Mouse (Mus musculus): ENCODE results near the gene Calr3.

The Calr3 gene

DNA sequence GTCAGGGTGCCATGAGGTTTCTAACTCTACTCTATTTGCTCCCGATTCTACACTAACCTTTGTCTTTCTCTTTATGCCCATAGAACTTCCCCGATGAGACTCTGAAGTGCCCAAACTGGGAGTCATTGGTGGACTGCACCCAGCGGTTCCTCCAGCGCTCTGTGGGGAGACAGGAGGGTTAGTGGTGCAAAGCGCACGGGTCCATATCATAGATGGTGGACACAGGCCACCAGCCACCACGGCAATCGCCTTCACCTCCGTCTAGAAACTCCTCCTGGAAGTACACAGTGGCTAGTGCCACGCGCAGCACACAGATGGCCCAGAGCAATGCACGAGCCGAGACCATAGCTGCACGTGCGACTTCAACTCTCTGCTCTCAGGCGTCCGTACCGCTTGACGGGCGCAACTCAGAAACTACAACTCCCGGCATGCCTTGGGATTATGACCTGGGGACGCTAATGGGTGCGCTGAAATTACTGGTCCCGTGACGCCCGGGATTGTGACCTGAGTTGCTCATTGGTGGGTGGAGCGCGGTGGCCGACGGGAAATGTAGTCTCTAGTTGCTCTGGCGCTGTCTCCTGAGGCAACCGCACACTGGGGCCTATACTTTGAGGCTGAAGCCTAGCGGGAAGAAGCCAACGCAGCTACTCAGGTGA, at the start of gene Calr3, which contains the start of gene 1700030K09Rik:
Calr3 (minus strand) TSS at position 533 of the 656 bp plus-strand sequence.
1700030K09Rik (plus strand) TSS at position 543 of the 656 bp plus-strand sequence.
- DNase-seq, result peak; percentile 99

DNA sequence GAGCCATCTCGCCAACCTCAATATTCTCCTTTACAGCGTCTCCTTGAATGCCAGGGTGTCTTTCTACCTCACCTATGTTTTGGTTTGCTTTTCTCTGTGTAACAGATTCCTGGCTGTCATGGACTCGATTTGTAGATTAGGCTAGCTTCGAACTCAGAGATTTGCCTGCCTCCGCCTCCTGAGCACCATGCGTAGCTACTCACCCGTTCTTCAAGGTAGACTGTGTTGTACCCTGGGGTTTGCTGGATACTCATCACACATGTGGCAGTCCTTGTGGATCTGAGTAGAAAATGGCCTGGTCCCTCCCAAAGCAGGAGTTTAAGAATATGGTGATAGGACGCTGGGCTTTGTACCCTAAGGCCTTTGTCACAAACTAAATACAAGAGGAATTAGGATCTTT, 49.7 kb upstream of the Calr3 start:
- peak; percentile 8 for DNase-seq

DNA sequence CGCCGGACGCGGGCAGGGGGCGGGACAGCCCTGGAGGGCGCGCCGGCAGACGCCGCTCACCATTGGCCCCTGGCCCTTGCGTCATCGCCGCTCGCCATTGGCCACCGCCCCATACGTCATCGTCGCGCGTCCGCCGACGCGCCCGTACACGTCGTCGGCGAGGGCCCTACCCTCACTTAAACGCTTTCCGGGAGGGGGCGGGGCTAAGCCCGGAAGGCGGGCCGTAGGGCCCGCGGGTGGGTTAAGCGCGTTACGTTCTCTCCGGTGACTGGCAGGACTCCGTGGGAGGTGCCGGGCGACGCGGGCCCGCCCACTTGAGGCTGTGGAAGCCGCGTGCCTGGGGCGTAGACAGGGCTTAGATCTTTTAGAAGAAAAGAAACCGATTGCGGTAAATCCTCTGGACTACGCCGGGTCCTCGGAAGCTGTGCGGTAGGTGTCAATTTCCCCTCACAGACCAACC, 49.0 kb upstream of the Calr3 start:
- DNase-seq, result peak; percentile 100

DNA sequence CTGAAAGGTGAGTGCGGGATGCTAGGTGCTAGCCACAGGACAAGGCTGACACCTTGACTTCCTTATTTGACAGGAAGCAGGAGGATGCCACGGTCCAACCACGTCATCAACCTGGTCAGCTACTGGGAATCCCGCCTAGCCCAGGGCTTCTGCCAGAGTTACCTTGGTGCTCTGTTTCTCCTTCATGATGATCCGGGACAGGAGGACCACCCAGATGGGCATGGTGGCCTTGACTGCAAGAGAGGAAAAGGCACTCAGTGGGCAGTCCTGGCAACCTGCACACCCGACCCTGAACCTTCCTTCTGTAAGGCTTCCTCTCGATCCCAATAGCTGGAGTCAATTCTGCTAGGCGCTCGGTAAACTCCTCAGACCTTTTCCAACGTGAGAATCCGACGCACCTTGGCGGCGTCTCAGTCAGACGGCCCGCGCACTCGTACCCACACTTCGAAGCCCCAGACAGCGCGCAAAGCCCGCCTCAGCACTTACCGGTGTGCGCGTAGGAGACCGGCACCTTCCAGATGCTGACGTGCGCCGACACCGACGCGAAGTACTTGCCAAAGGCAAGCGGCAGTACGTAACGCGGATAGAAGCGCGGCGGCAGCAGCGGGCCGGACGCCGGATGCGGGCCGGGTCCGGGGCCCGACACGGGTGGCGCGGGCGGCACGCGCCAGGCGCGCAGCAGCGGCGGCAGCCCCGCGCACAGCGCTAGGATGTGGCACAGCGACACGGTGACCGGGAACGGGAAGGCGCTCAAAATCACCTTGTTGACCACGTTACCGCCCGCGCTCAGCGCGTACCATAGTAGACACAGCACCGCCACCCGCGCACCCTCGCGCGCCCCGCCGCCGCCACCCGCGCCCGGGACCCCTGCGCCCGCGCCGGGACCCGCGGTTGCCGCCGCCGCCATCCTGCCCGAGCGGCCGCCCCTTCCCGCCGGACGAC, 48.3 kb upstream of the Calr3 start, which contains the start of gene Slc35e1:
Slc35e1 (minus strand) TSS at position 935 of the 942 bp plus-strand sequence.
- peak; percentile 48 for DNase-seq

DNA sequence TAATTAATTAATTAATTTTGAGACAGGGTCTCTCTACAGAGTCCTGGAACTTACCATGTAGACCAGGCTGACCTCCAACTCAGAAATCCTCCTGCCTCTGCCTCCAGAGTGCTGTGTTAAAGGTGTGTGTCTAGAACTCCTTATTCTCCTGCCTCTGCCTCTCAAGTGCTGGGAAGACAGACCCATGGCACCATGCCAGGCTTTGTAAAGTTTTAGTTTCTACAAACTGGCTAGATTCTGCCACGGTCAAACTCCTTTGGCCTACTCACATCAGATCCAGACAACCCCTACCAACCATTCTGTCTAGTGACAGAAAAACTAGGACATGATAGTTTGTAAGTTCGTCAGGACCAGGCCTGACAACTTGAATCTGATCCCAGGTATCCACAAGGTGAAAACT, 47.3 kb upstream of the Calr3 start:
- DNase-seq, result no peak

DNA sequence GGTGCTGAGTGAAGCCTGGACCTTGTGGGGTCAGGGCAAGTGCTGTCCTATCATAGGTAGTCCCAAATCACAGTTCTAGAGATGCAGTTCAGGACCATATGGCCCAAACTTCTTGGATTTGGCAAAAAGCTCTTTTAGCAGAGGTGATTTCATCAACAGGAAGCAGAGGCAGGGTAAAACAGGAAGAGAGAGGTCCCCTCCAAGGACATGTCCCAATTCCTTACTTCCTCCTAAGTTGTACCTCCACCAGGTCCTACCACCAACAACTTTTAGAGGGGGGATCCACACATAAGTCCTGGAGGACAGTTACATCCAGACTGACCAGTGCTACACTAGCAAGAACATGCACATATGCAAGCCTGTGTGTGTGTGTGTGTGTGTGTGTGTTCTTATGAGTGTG, 43.3 kb upstream of the Calr3 start:
- no peak for DNase-seq

GRCm38 (mm10) chr8:72485456-72486199, 42.0 kb upstream of the Calr3 start:
- DNase-seq, result no peak

DNA sequence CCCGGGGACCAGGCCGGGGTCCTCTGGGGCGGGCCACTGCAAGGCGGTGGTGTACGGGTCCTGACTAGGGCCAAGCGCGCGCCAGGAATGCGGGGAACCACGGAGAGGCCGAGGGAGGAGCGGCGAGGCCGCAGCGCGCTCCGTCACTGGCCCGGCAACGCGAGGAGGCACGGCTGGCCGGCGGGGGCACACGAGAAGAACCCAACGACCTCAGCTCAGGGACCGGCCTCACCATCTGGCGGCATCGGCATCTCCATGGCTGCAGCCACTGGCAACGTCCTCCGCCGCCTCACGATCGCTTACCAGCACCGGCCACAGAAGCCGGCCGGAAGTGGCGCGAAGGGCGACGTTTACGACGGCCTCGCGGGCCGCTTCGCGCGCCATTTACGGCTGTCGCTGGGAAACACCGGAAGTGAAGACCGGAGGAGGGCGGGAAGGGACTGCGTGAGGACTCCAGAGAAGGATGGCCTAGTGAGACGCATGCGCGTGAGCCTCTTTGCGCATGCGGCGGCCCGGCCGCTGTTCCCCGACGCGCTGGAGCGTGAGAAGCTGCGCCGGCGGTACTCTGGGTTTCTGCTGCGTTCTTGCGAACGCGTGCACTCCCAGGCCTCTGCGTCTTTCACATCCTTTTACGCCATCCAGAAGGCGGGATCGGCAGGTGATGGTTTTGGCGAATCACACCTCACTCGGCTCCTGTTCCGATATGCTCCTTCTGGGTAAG, 31.3 kb upstream of the Calr3 start, which contains the start of gene Cherp:
Cherp (minus strand) TSS at position 401 of the 721 bp plus-strand sequence.
- DNase-seq, result peak; percentile 99

GRCm38 (mm10) chr8:72470684-72471083, 27.0 kb upstream of the Calr3 start:
- DNase-seq, result no peak

GRCm38 (mm10) chr8:72469984-72470383, 26.3 kb upstream of the Calr3 start:
- no peak for DNase-seq

DNA sequence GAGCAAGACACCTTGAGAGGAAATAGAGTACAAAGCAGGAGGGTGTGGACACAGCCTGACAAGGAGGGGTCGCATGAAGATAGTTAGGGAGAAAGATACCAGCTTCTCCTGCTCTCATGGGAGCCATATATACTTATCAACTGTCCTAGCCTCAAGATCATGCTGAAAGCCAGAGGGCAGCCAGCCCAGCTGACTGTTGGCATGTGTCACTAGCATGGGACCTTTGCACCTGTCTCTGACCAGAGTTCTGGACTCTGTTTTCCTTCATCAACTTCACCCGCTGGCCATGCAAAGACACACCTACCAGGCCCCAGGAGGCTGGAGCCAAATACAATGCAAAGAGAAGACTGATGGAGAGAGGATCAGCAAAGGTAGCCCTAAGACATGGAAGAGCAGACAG, 25.6 kb upstream of the Calr3 start:
- DNase-seq, result no peak

DNA sequence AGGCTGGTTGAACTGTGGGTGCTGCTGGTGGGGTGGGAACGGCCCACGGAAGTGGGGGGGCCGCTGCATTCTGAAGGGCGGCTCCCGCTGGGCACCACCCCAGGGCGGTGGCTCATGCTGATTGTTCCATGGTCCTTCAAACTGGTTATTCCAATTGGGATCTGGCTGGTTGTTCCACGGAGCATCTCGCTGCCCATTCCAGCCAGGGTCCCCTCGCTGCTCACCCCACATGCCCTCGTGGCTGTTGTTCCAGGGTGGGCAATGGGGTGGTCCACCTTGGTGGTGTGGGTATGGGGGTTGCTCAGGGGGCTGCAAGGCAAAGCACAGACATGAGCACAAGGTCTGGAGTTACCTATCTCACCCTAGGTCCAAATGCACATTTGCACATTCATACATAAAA, 20.5 kb upstream of the Calr3 start:
- DNase-seq, result no peak

- no peak for DNase-seq
Measured at GRCm38 (mm10) chr8:72459881-72460533, 16.3 kb upstream of the Calr3 start.

DNA sequence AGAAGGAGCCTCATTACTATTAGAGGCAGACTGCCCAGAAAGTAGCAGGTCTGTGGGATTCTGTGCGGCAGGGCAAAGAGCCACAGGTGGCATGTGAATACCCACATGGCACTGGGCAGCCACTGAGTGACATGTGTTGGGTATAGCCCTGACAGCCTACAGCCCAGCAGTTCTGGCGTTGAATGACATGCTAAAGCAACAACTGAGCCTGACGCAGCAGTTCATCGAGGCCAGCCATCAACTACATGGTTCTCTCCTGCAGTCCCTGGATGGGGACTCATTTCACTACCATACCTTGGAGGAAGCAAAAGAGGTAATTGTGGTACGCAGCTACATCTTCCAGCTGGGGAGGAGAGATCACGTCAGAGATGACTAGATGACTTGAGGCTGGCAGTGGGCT, 14.8 kb upstream of the Calr3 start:
- DNase-seq, result no peak

DNA sequence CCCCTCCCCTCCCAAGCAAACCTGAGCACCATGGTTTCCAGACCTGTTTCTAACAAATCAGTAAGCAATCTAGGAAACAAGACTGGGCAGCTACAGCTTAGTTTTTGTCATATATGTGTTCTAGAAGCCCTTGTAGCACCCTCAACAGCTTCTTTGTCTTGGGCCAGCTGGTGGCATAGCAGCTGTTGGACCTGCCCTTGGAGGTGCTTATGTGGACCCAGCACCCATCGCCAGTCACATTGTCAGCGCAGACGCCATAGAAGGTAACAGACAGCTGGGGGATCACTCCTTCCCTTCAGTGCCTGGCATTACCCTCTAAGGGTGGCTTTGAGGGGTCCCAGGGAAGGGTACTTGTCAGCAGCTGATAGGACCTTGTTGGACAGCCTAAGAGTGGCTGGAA, 14.1 kb upstream of the Calr3 start:
- no peak for DNase-seq

DNA sequence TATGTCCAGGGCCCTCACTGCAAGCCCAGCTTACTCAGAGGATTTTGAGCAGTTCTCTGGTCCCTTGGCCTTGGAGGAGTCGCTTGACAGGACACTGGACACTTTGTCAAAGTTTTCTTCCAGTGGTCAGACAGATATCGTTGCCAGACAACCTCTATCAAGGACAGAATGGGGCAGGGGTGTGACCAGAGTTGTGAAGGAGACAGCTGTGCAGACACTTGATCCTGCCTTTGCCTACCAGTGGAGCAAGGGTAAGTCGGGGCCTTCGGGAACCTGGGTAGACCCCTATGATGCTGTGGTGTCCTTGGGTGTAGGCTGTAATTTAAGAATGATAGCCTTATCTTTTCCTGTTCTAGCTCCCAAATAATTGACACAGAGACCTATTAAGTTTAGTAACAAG, 11.6 kb upstream of the Calr3 start:
- no peak for DNase-seq

DNA sequence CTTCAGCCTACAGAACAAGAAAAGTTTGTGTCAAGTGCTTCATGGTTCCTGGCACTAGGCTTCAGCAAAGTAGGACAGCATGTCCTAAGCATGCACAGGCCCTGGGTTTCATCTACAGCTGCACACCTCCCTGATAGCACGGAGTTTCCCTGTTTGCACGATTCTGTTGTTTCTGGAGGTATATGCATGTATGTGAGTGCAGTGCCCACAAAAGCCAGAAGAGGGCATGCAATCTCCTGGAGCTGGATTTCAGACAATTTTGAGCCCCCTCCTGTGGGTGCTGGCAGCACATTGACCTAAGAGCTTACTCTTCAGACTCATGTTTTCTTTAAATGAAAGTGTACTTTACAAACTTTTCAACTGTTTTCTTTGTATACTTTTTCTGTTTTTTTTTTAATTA, 10.2 kb upstream of the Calr3 start:
- no peak for DNase-seq

DNA sequence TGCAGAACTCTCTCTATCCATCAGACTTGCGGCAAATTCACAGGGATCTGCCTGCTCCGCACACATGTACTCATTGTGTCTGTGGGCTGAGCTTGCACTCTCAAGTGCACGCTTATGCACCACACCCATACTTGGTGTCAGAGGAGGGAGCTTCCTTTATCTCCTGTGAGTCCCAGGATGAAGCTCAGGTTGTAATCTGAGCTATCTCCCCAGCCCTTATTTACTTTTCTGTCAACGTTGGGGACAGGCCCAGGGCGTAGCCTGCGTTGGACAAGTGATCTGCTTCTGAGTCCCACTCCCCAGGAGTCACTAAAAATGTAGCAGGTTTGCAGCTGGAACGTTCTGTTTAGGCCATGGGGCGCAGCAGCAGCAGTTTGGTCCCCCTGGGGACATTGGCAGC, 7.8 kb upstream of the Calr3 start:
- no peak for DNase-seq

- no peak for DNase-seq
Measured at GRCm38 (mm10) chr8:72445071-72445470, 1.4 kb upstream of the Calr3 start.

GRCm38 (mm10) chr8:72443994-72444350, 302 bp upstream of the Calr3 start:
- no peak for DNase-seq

DNA sequence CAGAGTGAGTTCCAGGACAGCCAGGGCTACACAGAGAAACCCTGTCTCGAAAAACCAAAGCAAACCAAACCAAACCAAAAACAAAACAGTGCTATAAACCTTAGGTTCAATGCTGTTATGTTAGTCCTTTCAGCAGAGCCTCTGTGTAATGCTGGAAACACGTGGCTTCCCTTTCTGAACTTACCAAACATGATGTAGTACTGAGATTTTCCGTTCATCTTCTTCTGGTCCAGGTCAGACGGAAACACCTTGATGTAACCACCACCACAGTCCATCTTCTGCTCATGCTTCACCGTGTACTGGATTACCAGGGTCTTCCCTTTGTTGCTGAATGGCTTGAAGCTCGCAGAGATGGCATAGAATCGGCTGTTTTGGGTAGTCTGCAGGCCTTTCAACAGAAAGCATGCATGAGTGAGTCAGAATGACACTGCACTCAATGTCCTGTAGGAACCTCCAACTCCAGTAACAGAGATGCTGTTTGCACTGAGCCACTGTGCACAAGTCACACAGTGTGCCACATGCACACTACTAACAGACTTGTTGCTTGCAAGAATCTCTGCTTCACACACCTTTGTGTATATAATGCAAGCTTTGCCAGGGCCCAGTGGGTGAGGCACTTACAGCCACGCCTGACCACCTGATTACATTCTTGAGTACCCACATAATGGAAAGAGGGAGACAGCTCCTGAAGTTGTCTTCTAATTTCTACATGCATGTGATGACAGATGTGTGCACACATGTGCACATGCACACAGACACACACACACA, 5.2 kb downstream of the Calr3 start:
- DNase-seq, result no peak
